Mouse (Mus musculus): ENCODE results near the gene Fam71f2. TPM values are rescaled to one million over a fixed set of nuclear protein-coding genes. Genes with fewer than 3 reads are reported as not detected.

Fam71f2 gene
- polyA plus RNA-seq, 1 experiment from 2014 or later = 0.11 TPM

DNA sequence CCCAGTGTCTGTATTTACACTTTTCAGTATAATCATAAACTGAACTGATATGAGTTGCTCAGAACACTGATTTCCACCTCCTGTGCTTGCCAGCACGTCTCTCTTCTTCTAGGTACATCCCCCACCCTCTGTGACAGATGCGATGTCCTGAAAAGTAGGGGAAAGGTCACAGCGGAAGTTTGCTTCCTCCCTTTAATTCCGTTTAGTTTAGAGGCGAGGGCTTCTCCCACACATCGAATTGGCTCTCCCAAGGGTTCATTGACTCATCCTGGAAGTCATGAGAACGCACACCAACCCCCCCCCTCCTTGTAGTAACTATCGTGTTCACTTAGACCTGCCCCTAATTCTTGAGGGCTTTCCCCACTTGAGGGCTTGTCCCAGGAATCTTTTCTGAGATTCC, 8.4 kb upstream of the Fam71f2 start:
- 2% methylated on average over 8 of the region's 8 CpGs for WGBS (ENCODE audit: insufficient replicate concordance)
- Histone ChIP-seq H3K9me3 (ENCODE audit: low read length) (no peaks in the 10 kb centered on the region), H3K27me3 (ENCODE audit: insufficient read depth, low read length) (no peaks in the 10 kb centered on the region), H3K9ac (replicated peaks) (peak overlapping the region; percentile 53), H3K36me3 (replicated peaks; ENCODE audit: insufficient read depth, low read length) (peaks cover 9% of the 10 kb centered on the region; the same call in 1 of the 2 replicates), H3K4me3 (ENCODE audit: low read depth, low read length) (peak overlapping the region; percentile 27), H3K4me1 (ENCODE audit: insufficient read depth) (peaks cover 26% of the 10 kb centered on the region), H3K4me2 (ENCODE audit: low read depth, low read length) (peak overlapping the region; percentile 57), H3K27ac (ENCODE audit: low read depth) (peak overlapping the region; percentile 95)
- no peak for TF ChIP-seq CTCF (IDR thresholded peaks at IDR 0.05; ENCODE audit: low read depth)
- no peak for TF ChIP-seq EP300 (IDR thresholded peaks at IDR 0.05; ENCODE audit: low read depth)
- DNase-seq (peak; percentile 60), ATAC-seq (peak; percentile 49)

DNA sequence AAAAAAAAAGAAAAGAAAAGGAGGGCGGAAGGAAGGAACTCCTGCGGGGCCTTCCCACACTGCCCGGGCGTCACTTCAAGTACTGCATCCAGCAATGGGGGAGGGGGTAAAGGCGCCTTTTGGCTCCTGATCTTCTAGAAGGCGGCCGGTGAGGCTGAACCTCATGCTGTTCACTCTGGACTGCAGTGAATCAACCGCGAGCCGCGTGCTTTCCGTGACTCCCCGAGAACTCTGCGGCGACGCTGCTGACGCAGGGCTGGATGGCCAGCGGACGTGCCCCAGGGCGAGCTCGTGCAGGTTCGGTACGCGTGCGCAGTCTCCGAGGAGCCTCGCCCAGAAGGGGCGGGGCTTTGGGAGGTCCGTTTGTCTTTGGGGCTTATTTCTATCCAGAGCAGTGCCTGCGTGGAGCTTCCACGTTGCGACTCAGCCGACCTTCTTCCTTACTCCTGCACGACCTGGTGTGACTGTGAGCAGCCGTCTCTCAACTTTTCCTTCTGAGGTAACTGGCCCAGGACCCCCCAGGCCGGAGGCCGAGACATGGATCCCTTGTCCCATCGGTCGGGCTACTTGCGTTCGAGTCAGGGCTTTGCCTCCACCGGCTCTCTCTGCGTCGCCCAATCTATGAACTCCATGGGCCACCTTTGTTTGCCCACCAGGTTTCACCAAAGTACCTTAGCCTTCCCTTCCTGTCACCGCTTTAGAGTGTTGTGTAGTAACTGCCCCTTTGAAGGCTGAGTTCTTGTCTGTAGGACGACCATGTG, 6.9 kb upstream of the Fam71f2 start, which contains the start of gene Hilpda:
TSS of gene Hilpda (plus strand) at position 177 of the 761 bp plus-strand sequence.
- Histone ChIP-seq H3K4me1 (ENCODE audit: insufficient read depth) (peaks cover 26% of the 10 kb centered on the region), H3K4me2 (ENCODE audit: low read depth, low read length) (peak within 1 kb of the TSS; percentile 86), H3K9me3 (ENCODE audit: low read length) (no peaks in the 10 kb centered on the region), H3K9ac (replicated peaks) (peak within 1 kb of the TSS; percentile 86), H3K36me3 (replicated peaks; ENCODE audit: insufficient read depth, low read length) (peaks cover 9% of the 10 kb centered on the region; the same call in 1 of the 2 replicates), H3K27me3 (ENCODE audit: insufficient read depth, low read length) (no peaks in the 10 kb centered on the region), H3K27ac (ENCODE audit: low read depth) (peak within 1 kb of the TSS; percentile 95), H3K4me3 (ENCODE audit: low read depth, low read length) (peak within 1 kb of the TSS; percentile 75)
- DNase-seq (peak; percentile 96), ATAC-seq (peak; percentile 92)
- TF ChIP-seq EP300 (IDR thresholded peaks at IDR 0.05; ENCODE audit: low read depth) = no peak
- no peak for TF ChIP-seq CTCF (IDR thresholded peaks at IDR 0.05; ENCODE audit: low read depth)
- WGBS (ENCODE audit: insufficient replicate concordance) = under 1% methylated on average over 46 of the region's 46 CpGs

DNA sequence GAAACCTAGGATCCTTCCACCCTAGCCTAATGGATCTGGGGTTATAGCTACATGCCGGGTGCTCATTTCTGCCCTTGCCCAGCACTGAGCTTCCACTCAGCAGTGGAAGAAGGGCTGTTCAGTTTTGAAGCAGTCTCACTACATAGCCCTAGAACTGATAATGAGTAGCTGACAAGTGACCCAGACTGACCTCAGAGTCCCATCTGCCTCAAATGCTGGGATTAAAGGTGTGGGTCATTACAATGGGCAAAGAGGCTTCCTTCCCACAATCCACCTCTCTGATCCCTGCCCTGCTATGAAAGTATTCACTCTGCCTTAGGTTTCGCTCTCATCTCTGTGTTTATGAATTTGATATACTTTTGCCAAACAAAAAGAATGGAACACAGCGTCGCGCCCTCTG, 2.6 kb upstream of the Fam71f2 start:
- Histone ChIP-seq H3K36me3 (replicated peaks; ENCODE audit: insufficient read depth, low read length) (peaks cover 9% of the 10 kb centered on the region; the same call in 1 of the 2 replicates), H3K9ac (replicated peaks) (no peak overlapping the region), H3K4me1 (ENCODE audit: insufficient read depth) (peaks cover 20% of the 10 kb centered on the region), H3K4me2 (ENCODE audit: low read depth, low read length) (no peak overlapping the region), H3K4me3 (ENCODE audit: low read depth, low read length) (no peak overlapping the region), H3K27ac (ENCODE audit: low read depth) (no peak overlapping the region), H3K9me3 (ENCODE audit: low read length) (no peaks in the 10 kb centered on the region), H3K27me3 (ENCODE audit: insufficient read depth, low read length) (no peaks in the 10 kb centered on the region)
- TF ChIP-seq EP300 (IDR thresholded peaks at IDR 0.05; ENCODE audit: low read depth) (no peak), CTCF (IDR thresholded peaks at IDR 0.05; ENCODE audit: low read depth) (no peak)
- DNase-seq (no peak), ATAC-seq (no peak)
- WGBS (ENCODE audit: insufficient replicate concordance) = 92% methylated on average over 5 of the region's 5 CpGs

- ATAC-seq = peak; percentile 93
- Histone ChIP-seq H3K36me3 (replicated peaks; ENCODE audit: insufficient read depth, low read length) (peaks cover 9% of the 10 kb centered on the region; the same call in 1 of the 2 replicates), H3K9me3 (ENCODE audit: low read length) (no peaks in the 10 kb centered on the region), H3K4me2 (ENCODE audit: low read depth, low read length) (no peak overlapping the region), H3K27me3 (ENCODE audit: insufficient read depth, low read length) (no peaks in the 10 kb centered on the region), H3K4me3 (ENCODE audit: low read depth, low read length) (no peak overlapping the region), H3K27ac (ENCODE audit: low read depth) (peak overlapping the region; percentile 61), H3K9ac (replicated peaks) (no peak overlapping the region), H3K4me1 (ENCODE audit: insufficient read depth) (peaks cover 15% of the 10 kb centered on the region)
- DNase-seq = peak; percentile 75
- 25% methylated on average over 8 of the region's 8 CpGs for WGBS (ENCODE audit: insufficient replicate concordance)
- TF ChIP-seq EP300 (IDR thresholded peaks at IDR 0.05; ENCODE audit: low read depth) = no peak
- peak; percentile 83 for TF ChIP-seq CTCF (IDR thresholded peaks at IDR 0.05; ENCODE audit: low read depth)
These were observed 703 bp upstream of the Fam71f2 start for GRCm38 (mm10) chr6:29278513-29279267.

- 65% methylated on average over 7 of the region's 7 CpGs for WGBS (ENCODE audit: insufficient replicate concordance)
- no peak for ATAC-seq
These were observed 1.3 kb downstream of the Fam71f2 start for GRCm38 (mm10) chr6:29280671-29281070.

DNA sequence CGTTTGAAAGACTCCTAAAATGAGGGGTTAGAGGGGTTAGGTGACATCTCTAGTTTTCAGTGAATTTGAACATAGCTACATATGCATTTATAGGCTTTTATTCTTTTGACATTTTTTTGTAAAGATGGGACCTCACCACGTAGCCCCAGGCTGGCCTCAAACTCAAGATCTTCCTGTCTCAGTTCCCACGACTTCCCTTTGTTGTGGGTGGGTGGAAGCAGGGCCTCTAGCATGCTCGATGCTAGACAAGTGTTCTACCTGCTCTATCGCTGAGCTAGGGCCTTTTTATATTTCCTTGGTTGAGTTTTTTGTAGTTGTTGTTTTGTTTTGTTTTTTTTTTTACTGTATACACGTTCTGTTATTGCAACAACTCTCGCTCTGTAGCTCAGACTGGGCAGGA, 7.5 kb downstream of the Fam71f2 start:
- Histone ChIP-seq H3K4me2 (ENCODE audit: low read depth, low read length) (no peak overlapping the region), H3K36me3 (replicated peaks; ENCODE audit: insufficient read depth, low read length) (no peaks in the 10 kb centered on the region), H3K27me3 (ENCODE audit: insufficient read depth, low read length) (no peaks in the 10 kb centered on the region), H3K9me3 (ENCODE audit: low read length) (no peaks in the 10 kb centered on the region), H3K4me3 (ENCODE audit: low read depth, low read length) (no peak overlapping the region), H3K9ac (replicated peaks) (no peak overlapping the region), H3K27ac (ENCODE audit: low read depth) (no peak overlapping the region), H3K4me1 (ENCODE audit: insufficient read depth) (no peaks in the 10 kb centered on the region)
- ATAC-seq = no peak
- WGBS (ENCODE audit: insufficient replicate concordance) = 50% methylated on average over 7 of the region's 7 CpGs
- no peak for TF ChIP-seq EP300 (IDR thresholded peaks at IDR 0.05; ENCODE audit: low read depth)
- TF ChIP-seq CTCF (IDR thresholded peaks at IDR 0.05; ENCODE audit: low read depth) = no peak
- DNase-seq = no peak

More at GRCm38 (mm10) chr6:29280671-29281070, 1.3 kb downstream of the Fam71f2 start:
- H3K9ac ChIP-seq (replicated peaks) = no peak overlapping the region
- H3K4me3 ChIP-seq (ENCODE audit: low read depth, low read length) = no peak overlapping the region
- no peak overlapping the region for H3K4me2 ChIP-seq (ENCODE audit: low read depth, low read length)
- TF ChIP-seq CTCF (IDR thresholded peaks at IDR 0.05; ENCODE audit: low read depth) (no peak), EP300 (IDR thresholded peaks at IDR 0.05; ENCODE audit: low read depth) (no peak)
- no peaks in the 10 kb centered on the region for H3K36me3 ChIP-seq (replicated peaks; ENCODE audit: insufficient read depth, low read length)
- H3K9me3 ChIP-seq (ENCODE audit: low read length) = no peaks in the 10 kb centered on the region
- no peaks in the 10 kb centered on the region for H3K27me3 ChIP-seq (ENCODE audit: insufficient read depth, low read length)
- DNase-seq = no peak
- no peaks in the 10 kb centered on the region for H3K4me1 ChIP-seq (ENCODE audit: insufficient read depth)
- H3K27ac ChIP-seq (ENCODE audit: low read depth) = no peak overlapping the region
